Mouse (Mus musculus): ENCODE results near the gene Sorcs2. TPM values are rescaled to one million over a fixed set of nuclear protein-coding genes. Genes with fewer than 3 reads are reported as not detected.

The Sorcs2 gene
- total and polyA plus RNA-seq, 2 experiments, result 0.09 to 0.12 TPM

DNA sequence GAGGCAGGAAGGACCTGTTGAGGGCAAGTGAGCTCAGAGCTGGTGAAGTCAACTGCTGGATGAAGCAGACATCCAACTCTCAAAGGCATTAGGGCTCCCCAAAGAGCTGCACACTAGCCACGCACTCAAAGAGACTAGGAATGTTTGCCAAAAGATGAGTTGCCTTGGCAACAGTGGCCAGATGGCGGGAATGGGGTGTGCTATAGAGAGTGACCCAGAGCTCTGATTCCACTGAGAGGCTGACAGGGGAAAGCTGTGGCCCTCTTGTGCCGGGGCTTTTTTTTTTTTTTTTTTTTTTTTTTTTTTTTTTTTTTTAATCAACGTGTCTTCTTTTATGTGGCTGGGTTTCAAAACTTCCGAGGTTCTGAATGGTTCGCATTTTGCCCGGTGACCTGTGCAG is 63.7 kb downstream of the Sorcs2 start:
- TF ChIP-seq POLR2A (IDR thresholded peaks at IDR 0.05; ENCODE audit: extremely low read depth, insufficient read depth, low read length) (no peak), CTCF (IDR thresholded peaks at IDR 0.05; ENCODE audit: low read depth, low read length) (no peak)
- Histone ChIP-seq H3K27ac (replicated peaks; ENCODE audit: insufficient read depth, low read depth, low read length) (no peak overlapping the region), H3K79me2 (ENCODE audit: control insufficient read depth, insufficient read depth, low read length) (no peaks in the 10 kb centered on the region), H3K9ac (ENCODE audit: low read depth, low read length) (no peak overlapping the region), H3K4me3 (ENCODE audit: insufficient read depth, low read depth, low read length) (no peak overlapping the region), H3K27me3 (ENCODE audit: control insufficient read depth, insufficient read depth, low read length) (no peaks in the 10 kb centered on the region), H3K4me1 (ENCODE audit: control insufficient read depth, insufficient read depth, low read length) (no peaks in the 10 kb centered on the region; the same call in 1 of the 2 replicates), H3K36me3 (ENCODE audit: control insufficient read depth, insufficient read depth, low read length) (no peaks in the 10 kb centered on the region)
- no peak for DNase-seq (ENCODE audit: extremely low read depth, low read depth, low spot score)
- 75% methylated on average over 7 of the region's 7 CpGs for WGBS

GRCm38 (mm10) chr5:36330472-36331155 is 67.3 kb downstream of the Sorcs2 start:
- Histone ChIP-seq H3K4me1 (ENCODE audit: control insufficient read depth, insufficient read depth, low read length) (no peaks in the 10 kb centered on the region; the same call in 1 of the 2 replicates), H3K9ac (ENCODE audit: low read depth, low read length) (no peak overlapping the region), H3K4me3 (ENCODE audit: insufficient read depth, low read depth, low read length) (no peak overlapping the region), H3K27me3 (ENCODE audit: control insufficient read depth, insufficient read depth, low read length) (no peaks in the 10 kb centered on the region), H3K27ac (replicated peaks; ENCODE audit: insufficient read depth, low read depth, low read length) (no peak overlapping the region), H3K36me3 (ENCODE audit: control insufficient read depth, insufficient read depth, low read length) (no peaks in the 10 kb centered on the region), H3K79me2 (ENCODE audit: control insufficient read depth, insufficient read depth, low read length) (no peaks in the 10 kb centered on the region)
- peak; percentile 48 for DNase-seq (ENCODE audit: extremely low read depth, low read depth, low spot score)
- no peak for TF ChIP-seq POLR2A (IDR thresholded peaks at IDR 0.05; ENCODE audit: extremely low read depth, insufficient read depth, low read length)
- TF ChIP-seq CTCF (IDR thresholded peaks at IDR 0.05; ENCODE audit: low read depth, low read length), result no peak
- WGBS, result 19% methylated on average over 21 of the region's 21 CpGs

GRCm38 (mm10) chr5:36326057-36327010 is 71.6 kb downstream of the Sorcs2 start:
- no peak for TF ChIP-seq CTCF (IDR thresholded peaks at IDR 0.05; ENCODE audit: low read depth, low read length)
- TF ChIP-seq POLR2A (IDR thresholded peaks at IDR 0.05; ENCODE audit: extremely low read depth, insufficient read depth, low read length), result no peak
- WGBS, result 88% methylated on average over 9 of the region's 9 CpGs
- Histone ChIP-seq H3K4me1 (ENCODE audit: control insufficient read depth, insufficient read depth, low read length) (no peaks in the 10 kb centered on the region; the same call in 1 of the 2 replicates), H3K79me2 (ENCODE audit: control insufficient read depth, insufficient read depth, low read length) (no peaks in the 10 kb centered on the region), H3K36me3 (ENCODE audit: control insufficient read depth, insufficient read depth, low read length) (no peaks in the 10 kb centered on the region), H3K27me3 (ENCODE audit: control insufficient read depth, insufficient read depth, low read length) (no peaks in the 10 kb centered on the region), H3K9ac (ENCODE audit: low read depth, low read length) (no peak overlapping the region), H3K4me3 (ENCODE audit: insufficient read depth, low read depth, low read length) (no peak overlapping the region), H3K27ac (replicated peaks; ENCODE audit: insufficient read depth, low read depth, low read length) (no peak overlapping the region)
- DNase-seq (ENCODE audit: extremely low read depth, low read depth, low spot score), result no peak

DNA sequence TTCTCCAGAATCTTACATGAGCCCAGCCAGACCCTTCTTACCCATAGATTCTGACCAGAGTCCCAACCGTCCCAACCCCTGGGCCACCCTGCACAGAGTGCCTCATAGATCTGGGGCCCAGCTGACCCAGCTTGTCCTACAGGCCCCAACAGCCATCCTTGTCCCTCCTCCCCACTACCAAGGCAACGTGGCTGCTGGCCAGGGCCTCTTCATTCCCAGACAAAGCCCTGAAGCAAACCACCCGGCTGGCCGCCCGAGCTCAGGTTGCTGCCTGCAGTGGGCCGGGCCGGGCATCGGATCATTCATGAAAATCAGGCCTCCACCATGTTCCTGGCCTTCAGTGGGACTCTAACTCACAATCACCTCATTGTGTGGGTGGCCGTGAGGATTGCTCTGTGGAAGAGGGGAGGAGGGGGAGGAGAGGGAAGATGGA is 73.8 kb downstream of the Sorcs2 start:
- no peaks in the 10 kb centered on the region for H3K27me3 ChIP-seq (ENCODE audit: control insufficient read depth, insufficient read depth, low read length)
- no peak overlapping the region for H3K9ac ChIP-seq (ENCODE audit: low read depth, low read length)
- no peaks in the 10 kb centered on the region for H3K79me2 ChIP-seq (ENCODE audit: control insufficient read depth, insufficient read depth, low read length)
- TF ChIP-seq CTCF (IDR thresholded peaks at IDR 0.05; ENCODE audit: low read depth, low read length), result no peak
- no peak for TF ChIP-seq POLR2A (IDR thresholded peaks at IDR 0.05; ENCODE audit: extremely low read depth, insufficient read depth, low read length)
- no peak overlapping the region for H3K4me3 ChIP-seq (ENCODE audit: insufficient read depth, low read depth, low read length)
- H3K27ac ChIP-seq (replicated peaks; ENCODE audit: insufficient read depth, low read depth, low read length), result no peak overlapping the region
- 87% methylated on average over 9 of the region's 9 CpGs for WGBS
- H3K4me1 ChIP-seq (ENCODE audit: control insufficient read depth, insufficient read depth, low read length), result no peaks in the 10 kb centered on the region
- no peaks in the 10 kb centered on the region for H3K36me3 ChIP-seq (ENCODE audit: control insufficient read depth, insufficient read depth, low read length)
- DNase-seq (ENCODE audit: extremely low read depth, low read depth, low spot score), result no peak

DNA sequence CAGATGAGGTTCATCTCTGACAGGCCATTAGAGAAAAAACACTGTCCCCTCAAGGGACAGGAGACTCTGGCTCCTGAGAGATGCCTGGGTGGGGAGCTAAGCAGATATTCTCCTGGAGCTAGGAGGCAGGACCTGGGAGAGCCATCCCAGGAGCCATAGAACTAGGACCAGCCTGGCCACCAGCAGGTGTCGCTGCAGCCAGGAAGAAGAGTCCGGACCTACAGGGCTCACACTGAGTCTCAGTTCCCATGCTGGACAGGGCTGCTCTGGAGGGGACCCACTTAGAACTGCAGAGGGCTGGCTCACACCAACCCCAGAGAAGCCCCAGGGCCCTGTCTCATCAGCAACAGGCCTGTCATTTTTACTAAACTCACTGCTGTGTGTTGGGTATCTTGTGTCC is 74.4 kb downstream of the Sorcs2 start:
- no peaks in the 10 kb centered on the region for H3K79me2 ChIP-seq (ENCODE audit: control insufficient read depth, insufficient read depth, low read length)
- 4% methylated on average over 2 of the region's 2 CpGs for WGBS
- peak; percentile 12 for DNase-seq (ENCODE audit: extremely low read depth, low read depth, low spot score)
- no peak overlapping the region for H3K9ac ChIP-seq (ENCODE audit: low read depth, low read length)
- no peaks in the 10 kb centered on the region for H3K27me3 ChIP-seq (ENCODE audit: control insufficient read depth, insufficient read depth, low read length)
- H3K27ac ChIP-seq (replicated peaks; ENCODE audit: insufficient read depth, low read depth, low read length), result no peak overlapping the region
- no peak overlapping the region for H3K4me3 ChIP-seq (ENCODE audit: insufficient read depth, low read depth, low read length)
- no peaks in the 10 kb centered on the region for H3K4me1 ChIP-seq (ENCODE audit: control insufficient read depth, insufficient read depth, low read length)
- TF ChIP-seq POLR2A (IDR thresholded peaks at IDR 0.05; ENCODE audit: extremely low read depth, insufficient read depth, low read length) (no peak), CTCF (IDR thresholded peaks at IDR 0.05; ENCODE audit: low read depth, low read length) (peak; percentile 89)
- no peaks in the 10 kb centered on the region for H3K36me3 ChIP-seq (ENCODE audit: control insufficient read depth, insufficient read depth, low read length)

All from liver, adult 2 months (tissue).